Mouse (Mus musculus) Patski (cell line): Measurements from ENCODE around the gene Met. TPM values are rescaled to one million over a fixed set of nuclear protein-coding genes. Genes with fewer than 3 reads are reported as not detected.

Experiments used
- ATAC-seq: fragments of 100-300 bp; one replicate; pipeline ENCODE4 v1.8.0; 2021
- CTCF ChIA-PET: fragments of 350-600 bp; sonication (Branson Sonifier 250); formaldehyde crosslinking; loops from one replicate; lab custom pipeline; 2022; ENCODE audit warnings: inconsistent platforms; lab: Charles Lee
- POLR2A ChIA-PET: fragments of 350-600 bp; sonication (Branson Sonifier 250); formaldehyde crosslinking; loops from one replicate; lab custom pipeline; 2022; ENCODE audit warnings: antibody characterized with exemption, inconsistent platforms; lab: Charles Lee
- DNase-seq: peaks from one replicate; pipeline ENCODE4 v3.0.0-alpha.2; 2011; ENCODE audit warnings: low read depth, low spot score
- H3K27me3 ChIP-seq: fragments of 371-371 bp; one replicate; pipeline ENCODE4 v1.5.1; 2021
- CTCF ChIP-seq: fragments of 100-300 bp; IDR thresholded peaks from one replicate; pipeline ENCODE4 v1.5.1; 2021
- in situ Hi-C: fragments of 300-500 bp; cut with MboI; formaldehyde crosslinking; loops from 3 replicates; pipeline ENCODE4 v1.11.1; 2018; ENCODE audit warnings: low pct_unique_long_range_greater_than_20kb, mixed read lengths
- polyA plus RNA-seq: library from polyadenylated mRNA; unstranded; gene quantifications from one replicate; pipeline ENCODE4 v1.2.3, GENCODE M21; 2021

The Met gene
- polyA plus RNA-seq, 1 experiment from 2014 or later: 128 TPM

DNA sequence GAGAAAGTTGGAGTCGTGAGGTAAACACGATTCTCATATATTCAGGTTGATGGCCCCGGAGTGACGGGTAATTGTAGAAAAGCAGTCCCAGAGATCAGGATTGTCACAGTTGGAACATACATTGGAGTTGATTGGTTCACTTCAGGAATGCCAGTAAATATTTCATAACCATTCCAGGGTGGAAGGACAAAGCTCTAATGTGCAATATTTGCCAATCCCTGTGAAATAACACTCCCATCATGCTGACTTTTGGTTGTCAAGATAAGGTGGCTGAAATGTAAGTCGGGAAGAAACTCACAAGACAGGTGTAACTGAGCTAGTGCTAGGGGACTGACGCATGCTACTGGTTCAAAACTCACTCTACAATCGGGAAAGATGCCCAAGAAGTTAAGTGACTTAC is 22.2 kb downstream of the Met start:
- DNase-seq: no peak
- no peaks in the 10 kb centered on the region for H3K27me3 ChIP-seq
- POLR2A ChIA-PET: interaction anchor here (0.8 kb wide), 1 partner anchor 21 kb away, joined by 3 read pairs; no protein-coding TSS in a partner anchor
- in situ Hi-C loops: no loop called here
- ATAC-seq: no peak
- no peak for TF ChIP-seq CTCF
- CTCF ChIA-PET: interaction anchor here (0.7 to 1.6 kb wide), 4 partner anchors 18 to 64 kb away, joined by 3 to 5 read pairs (median 4); no protein-coding TSS in a partner anchor

DNA sequence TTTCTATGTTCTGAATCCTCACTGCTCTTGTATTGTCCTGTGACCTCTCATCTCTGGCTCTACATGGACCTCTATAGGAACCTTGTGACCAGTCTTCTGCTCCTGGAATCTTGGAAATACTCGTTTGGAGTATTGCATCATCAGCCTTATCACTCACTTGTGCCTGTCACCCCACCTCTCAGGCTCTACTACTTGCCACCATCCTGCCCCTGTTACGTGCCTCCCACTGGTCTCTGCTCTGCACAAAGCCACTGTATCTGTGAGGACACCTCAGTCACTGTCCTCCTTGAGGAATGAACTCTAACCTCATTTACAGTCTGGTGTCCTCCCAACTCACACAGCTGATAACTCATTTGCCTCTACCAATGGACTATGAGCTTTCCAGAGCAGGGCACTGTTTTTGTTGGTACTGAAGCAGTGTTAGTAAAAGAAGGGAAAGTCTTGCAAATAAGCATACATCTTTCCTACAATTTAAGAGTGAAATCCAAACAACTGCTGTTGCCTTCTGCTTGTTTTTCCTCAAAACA is 24.8 kb downstream of the Met start:
- DNase-seq: no peak
- TF ChIP-seq CTCF: no peak
- no peaks in the 10 kb centered on the region for H3K27me3 ChIP-seq
- ATAC-seq: no peak
- in situ Hi-C loops: no loop called here
- CTCF ChIA-PET: interaction anchor here (1.1 kb wide), 1 partner anchor 45 kb away, joined by 3 read pairs; no protein-coding TSS in a partner anchor
- POLR2A ChIA-PET: interaction anchor here (1.2 kb wide), 1 partner anchor 45 kb away, joined by 5 read pairs; no protein-coding TSS in a partner anchor

DNA sequence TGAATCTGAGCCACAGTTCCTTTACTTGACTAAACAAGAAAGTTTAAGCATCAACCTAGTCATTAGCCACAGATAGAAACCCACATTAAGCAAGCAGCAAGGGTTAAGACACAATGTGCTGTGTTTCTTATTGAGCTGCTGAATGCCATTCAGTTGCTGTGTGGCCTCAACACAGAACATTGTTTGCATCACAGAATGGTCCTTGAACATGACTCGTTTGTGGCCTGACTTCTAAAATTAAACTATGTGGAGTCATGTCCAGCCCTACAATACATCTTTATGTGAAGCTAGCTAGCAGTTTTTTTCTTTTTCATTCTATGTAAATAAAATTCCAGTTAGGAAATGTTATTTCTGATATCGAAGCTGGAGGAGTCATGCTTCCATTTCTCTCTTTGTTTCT is 27.2 kb downstream of the Met start:
- in situ Hi-C loops: no loop called here
- TF ChIP-seq CTCF: no peak
- CTCF ChIA-PET: interaction anchor here (1.3 to 3.2 kb wide), 3 partner anchors 9 to 27 kb away, joined by 5 to 11 read pairs (median 5); partner anchors contain the start of gene Met
- POLR2A ChIA-PET: no interaction called here
- H3K27me3 ChIP-seq: no peaks in the 10 kb centered on the region
- no peak for DNase-seq
- no peak for ATAC-seq

DNA sequence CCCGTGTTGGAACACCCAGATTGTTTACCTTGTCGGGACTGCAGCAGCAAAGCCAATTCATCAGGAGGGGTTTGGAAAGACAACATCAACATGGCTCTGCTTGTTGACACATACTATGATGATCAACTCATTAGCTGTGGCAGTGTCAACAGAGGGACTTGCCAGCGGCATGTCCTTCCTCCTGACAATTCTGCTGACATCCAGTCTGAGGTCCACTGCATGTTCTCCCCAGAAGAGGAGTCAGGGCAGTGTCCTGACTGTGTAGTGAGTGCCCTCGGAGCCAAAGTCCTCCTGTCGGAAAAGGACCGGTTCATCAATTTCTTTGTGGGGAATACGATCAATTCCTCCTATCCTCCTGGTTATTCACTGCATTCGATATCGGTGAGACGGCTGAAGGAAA is 27.9 kb downstream of the Met start:
- POLR2A ChIA-PET: interaction anchor here (0.6 kb wide), 1 partner anchor 27 kb away, joined by 3 read pairs; no protein-coding TSS in a partner anchor
- ATAC-seq: no peak
- no peaks in the 10 kb centered on the region for H3K27me3 ChIP-seq
- CTCF ChIA-PET: interaction anchor here (1.3 to 3.2 kb wide), 3 partner anchors 9 to 27 kb away, joined by 5 to 11 read pairs (median 5); partner anchors contain the start of gene Met
- no peak for TF ChIP-seq CTCF
- DNase-seq: no peak
- in situ Hi-C loops: no loop called here

DNA sequence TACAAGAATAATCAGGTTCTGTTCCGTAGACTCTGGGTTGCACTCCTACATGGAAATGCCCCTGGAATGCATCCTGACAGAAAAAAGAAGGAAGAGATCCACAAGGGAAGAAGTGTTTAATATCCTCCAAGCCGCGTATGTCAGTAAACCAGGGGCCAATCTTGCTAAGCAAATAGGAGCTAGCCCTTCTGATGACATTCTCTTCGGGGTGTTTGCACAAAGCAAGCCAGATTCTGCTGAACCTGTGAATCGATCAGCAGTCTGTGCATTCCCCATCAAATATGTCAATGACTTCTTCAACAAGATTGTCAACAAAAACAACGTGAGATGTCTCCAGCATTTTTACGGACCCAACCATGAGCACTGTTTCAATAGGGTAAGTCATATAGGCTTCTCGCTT is 28.5 kb downstream of the Met start:
- POLR2A ChIA-PET: interaction anchor here (0.6 to 0.7 kb wide), 2 partner anchors 19 to 28 kb away, joined by 3 to 4 read pairs; no protein-coding TSS in a partner anchor
- TF ChIP-seq CTCF: no peak
- no peaks in the 10 kb centered on the region for H3K27me3 ChIP-seq
- DNase-seq (no peak), ATAC-seq (no peak)
- in situ Hi-C loops: no loop called here
- CTCF ChIA-PET: interaction anchor here (1.3 to 3.2 kb wide), 2 partner anchors 9 to 28 kb away, joined by 5 to 11 read pairs; partner anchors contain the start of gene Met

DNA sequence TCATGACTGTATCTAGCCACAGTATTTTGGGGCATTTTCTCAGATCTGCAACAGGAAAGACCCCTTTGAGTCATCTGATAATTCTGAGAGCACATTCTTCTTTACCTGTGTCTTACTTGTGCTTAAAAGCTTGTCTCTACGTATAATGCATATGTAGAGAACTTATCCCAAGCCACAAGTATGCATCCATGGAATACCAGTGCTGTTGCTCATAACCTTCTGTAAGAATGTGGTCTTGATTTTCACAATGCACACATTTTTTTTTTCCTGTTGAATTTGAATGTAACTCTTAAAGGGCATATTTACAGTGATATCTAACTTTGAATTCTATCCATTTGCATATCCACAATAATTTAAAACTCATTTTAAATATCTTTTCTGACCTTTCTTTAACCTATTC is 31.8 kb downstream of the Met start:
- in situ Hi-C loops: no loop called here
- TF ChIP-seq CTCF: no peak
- ChIA-PET CTCF (no interaction called here), POLR2A (no interaction called here)
- no peaks in the 10 kb centered on the region for H3K27me3 ChIP-seq
- DNase-seq (no peak), ATAC-seq (no peak)

DNA sequence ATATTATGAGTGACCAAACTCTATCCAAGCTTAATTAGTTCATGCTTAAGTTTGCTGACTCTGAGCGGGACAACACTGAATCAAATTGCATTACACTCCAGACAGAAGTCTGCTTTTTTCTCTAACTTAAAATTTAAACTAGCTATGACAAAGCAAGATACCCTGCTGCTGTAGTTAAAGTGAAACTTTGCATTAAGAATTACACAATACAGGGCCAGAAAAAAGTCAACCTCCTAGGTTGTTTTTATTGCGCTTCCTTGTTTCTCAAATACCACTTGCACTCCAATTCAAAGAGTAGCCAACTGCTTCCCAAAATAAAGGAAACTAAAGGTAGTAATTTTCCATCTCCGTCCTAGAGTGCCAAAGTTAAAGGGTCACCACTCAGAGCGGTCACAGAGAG is 33.8 kb downstream of the Met start:
- in situ Hi-C loops: no loop called here
- TF ChIP-seq CTCF: no peak
- ChIA-PET POLR2A (no interaction called here), CTCF (interaction anchor here (0.9 to 1.0 kb wide), 2 partner anchors 9 to 35 kb away, joined by 3 read pairs; no protein-coding TSS in a partner anchor)
- DNase-seq: no peak
- ATAC-seq: no peak
- H3K27me3 ChIP-seq: no peaks in the 10 kb centered on the region

DNA sequence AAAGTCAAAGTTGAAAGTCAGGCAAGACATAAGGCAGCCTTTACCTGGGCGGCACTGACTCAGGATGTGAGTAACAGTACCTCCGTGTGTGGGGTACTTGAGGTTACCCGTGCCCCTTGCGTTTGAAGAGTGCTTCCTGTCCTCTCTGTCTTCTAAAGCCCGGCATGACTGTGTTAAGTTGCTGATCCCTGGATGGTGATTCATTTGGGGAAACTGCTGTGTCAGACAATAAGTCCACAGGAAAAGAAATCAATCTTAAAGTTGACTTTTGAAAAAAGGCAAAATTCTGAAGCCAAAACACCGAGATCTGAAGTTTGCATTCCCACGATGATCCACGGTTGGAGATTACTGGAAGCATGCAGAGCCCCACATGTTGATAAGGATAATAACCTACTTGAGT is 35.2 kb downstream of the Met start:
- no peak for ATAC-seq
- no peak for DNase-seq
- CTCF ChIA-PET: interaction anchor here (1.5 kb wide), 1 partner anchor 12 kb away, joined by 3 read pairs; no protein-coding TSS in a partner anchor
- POLR2A ChIA-PET: no interaction called here
- in situ Hi-C loops: no loop called here
- no peaks in the 10 kb centered on the region for H3K27me3 ChIP-seq
- TF ChIP-seq CTCF: no peak

DNA sequence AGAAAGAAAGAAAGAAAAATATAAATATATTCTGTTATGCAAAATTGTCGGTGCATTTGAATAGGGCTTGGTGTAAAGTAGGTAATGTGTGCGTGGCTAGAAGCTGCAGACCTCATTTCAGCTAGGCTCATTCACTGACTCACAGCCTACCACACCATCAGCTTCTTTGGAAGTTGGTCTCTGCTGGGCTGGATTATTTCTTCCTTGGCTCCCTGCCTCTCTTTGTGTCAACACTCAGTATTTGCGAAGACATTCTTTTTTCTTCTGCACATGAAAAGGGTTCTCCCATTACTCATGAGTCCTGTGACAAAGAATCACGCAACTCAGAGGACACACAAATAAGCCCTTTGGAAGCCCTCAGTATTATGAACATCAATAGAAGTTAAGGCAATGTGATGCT is 37.8 kb downstream of the Met start:
- in situ Hi-C loops: no loop called here
- peak; percentile 70 for ATAC-seq
- POLR2A ChIA-PET: no interaction called here
- no peak for TF ChIP-seq CTCF
- H3K27me3 ChIP-seq: no peaks in the 10 kb centered on the region
- CTCF ChIA-PET: interaction anchor here (2.4 kb wide), 1 partner anchor 10 kb away, joined by 11 read pairs; no protein-coding TSS in a partner anchor
- DNase-seq: peak; percentile 53

DNA sequence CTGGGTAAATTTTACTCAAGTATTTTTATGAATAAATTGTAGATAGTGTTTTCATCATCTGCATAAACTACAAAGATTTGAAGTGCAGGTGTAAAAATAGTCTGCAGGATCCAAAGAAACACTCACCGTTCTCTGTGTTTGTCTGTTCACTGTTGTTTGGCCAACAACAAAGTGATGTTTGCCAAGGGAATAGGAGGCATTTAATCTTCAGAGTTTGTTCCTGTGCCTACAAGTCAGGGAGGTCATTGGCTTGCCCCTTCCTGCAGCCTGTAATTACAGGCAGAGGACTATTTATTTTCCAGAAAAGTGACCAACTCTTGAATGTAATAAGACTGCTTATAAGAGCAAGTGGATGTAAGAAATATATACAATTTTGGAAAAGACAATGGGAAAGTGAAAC is 38.7 kb downstream of the Met start:
- CTCF ChIA-PET: no interaction called here

DNA sequence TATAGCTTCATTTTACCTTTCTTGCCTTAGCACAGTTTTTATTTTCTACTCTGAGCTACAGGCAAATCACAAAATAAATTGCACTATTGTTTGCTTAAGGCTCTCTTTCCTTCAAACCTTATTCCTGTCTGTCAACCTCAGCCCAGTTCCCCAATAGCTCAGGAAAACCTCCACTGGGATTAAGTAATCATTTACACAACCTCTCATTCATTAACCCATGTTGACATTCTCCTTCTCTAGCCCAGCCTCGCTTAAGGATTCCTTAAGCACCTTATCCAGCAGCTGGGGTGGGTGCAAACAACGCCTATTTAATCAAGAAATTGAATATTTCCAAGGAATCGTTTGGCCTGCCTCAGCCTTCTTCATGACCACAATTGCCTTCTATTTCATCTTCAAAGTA is 40.1 kb downstream of the Met start:
- ChIA-PET CTCF (interaction anchor here (0.9 kb wide), 1 partner anchor 15 kb away, joined by 4 read pairs; no protein-coding TSS in a partner anchor), POLR2A (interaction anchor here (0.7 kb wide), 1 partner anchor 21 kb away, joined by 3 read pairs; no protein-coding TSS in a partner anchor)
- no peak for DNase-seq
- in situ Hi-C loops: no loop called here
- no peak for ATAC-seq
- TF ChIP-seq CTCF: no peak
- no peaks in the 10 kb centered on the region for H3K27me3 ChIP-seq

More for the DNA sequence above, 38.7 kb downstream of the Met start:
- DNase-seq (no peak), ATAC-seq (no peak)
- POLR2A ChIA-PET: no interaction called here
- in situ Hi-C loops: no loop called here
- no peaks in the 10 kb centered on the region for H3K27me3 ChIP-seq
- no peak for TF ChIP-seq CTCF
